Mouse (Mus musculus) heart, adult 18-20 months (tissue): Measurements from ENCODE around the gene Ncoa4. TPM values are rescaled to one million over a fixed set of nuclear protein-coding genes. Genes with fewer than 3 reads are reported as not detected.

ENCODE experiments used
- DNase-seq, 2 experiments: peaks; one replicate each; pipeline ENCODE4 v3.0.0; 2021 to 2022; ENCODE audit warnings: mixed read lengths in 1 of 2
- total RNA-seq, 2 experiments: library from RNA; stranded (reverse); gene quantifications; 2 replicates each; pipeline ENCODE4 v1.2.3; 2021

The Ncoa4 gene
- total RNA-seq, 2 experiments from 2014 or later: 146 to 149 TPM

DNA sequence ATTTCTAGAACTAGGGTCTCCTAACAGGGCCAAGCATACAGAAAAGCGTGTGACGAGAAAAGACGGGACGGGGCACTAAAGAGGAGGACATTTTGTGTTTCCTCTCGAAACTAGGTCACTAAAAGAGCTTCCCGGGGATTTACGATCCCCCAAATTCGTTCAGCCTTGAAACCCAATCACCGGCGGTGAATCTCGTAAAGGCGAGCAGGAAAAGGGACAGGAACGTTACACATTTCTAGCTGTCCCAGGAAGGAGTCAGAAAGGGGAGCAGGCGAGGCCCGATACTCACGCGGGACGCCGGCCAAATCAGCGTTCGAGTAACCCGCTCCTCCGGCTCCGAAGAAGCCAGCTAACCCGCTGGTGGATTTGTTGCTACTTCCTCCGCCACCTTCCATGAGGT lies 41.7 kb downstream of the Ncoa4 start:
- no peak for DNase-seq

DNA sequence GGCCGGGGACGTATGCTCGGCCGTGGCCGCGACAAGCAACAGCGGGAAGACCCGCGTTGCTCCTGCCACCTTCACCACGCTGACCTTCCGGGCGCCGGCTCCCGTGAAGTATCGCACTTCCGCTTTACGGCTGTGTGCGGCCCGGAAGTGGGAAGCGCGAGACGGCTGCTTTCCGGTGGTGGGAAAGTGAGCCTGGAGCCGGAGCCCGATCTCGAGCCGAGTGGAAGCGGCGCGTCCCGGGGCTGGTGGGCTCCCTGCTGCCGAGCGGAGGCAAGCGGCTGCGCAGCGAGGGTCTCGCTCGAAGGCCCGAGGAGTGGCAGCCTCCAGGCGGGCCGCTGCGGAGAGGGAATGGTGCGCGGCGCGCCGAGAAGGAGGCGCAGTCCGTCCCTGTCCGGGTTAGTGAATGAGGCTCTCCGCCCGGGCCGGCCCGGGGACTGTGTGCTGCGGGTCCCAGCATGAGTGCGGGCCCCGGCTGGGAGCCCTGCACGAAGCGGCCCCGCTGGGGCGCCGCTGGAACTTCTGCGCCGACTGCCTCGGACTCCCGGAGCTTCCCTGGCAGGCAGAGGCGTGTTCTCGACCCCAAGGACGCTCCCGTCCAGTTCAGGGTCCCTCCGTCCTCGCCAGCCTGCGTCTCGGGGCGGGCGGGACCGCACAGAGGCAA lies 42.3 kb downstream of the Ncoa4 start, which contains the start of the genes Timm23 and Parg:
Gene Timm23 (minus strand): TSS at position 108 of the 661 bp plus-strand sequence.
Gene Parg (plus strand): TSS at position 159 of the 661 bp plus-strand sequence.
- DNase-seq: peak; percentile 92 to 93

DNA sequence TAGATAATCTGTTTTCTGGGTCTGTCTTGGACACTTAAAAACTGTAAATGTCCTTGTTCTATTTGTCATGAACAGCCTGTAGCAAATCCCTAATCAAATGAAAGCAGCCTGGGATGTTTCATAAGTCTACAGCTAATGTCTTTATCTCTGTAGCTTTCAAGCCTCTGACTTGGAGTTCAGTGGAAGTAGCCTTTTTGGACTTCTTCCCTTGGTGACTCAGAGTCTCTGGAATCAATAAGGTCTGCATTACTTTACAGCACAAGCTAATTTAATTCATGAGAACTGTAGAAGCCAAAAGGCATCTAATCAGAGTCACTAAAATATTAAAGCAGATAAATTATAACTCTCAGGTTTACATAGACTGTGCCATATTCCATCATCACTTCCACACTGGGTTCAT lies 66.9 kb downstream of the Ncoa4 start:
- DNase-seq: peak in 1 of 2 experiments; percentile 15

DNA sequence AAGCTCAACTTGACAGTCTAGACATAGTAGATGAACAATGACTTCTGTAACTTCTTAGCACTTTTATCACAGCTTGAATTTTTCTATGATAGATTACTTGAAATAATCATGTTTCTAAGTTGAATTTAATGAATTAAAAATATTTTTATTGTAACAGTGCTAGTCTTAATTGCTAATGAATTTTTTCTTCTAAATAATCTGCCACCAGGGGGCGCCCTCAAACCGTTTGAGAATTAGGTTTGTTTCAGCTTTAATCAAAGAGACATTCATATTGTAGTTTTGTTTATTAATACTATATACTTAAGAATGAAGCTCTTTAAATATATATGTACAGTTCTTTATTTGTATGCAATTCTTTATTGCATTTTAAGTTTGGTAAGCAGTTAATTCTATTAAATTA lies 69.3 kb downstream of the Ncoa4 start:
- peak; percentile 16 to 84 for DNase-seq

Other genes with a start within 250 kb of the Ncoa4 start
- 10 to 100 TPM; 13.5 to 14.5 TPM for gene Galnt15, start 130.9 kb upstream of the Ncoa4 start, total RNA-seq
- gene Oxnad1, start 74.5 kb upstream of the Ncoa4 start, total RNA-seq: 10 to 100 TPM; 53.0 to 54.7 TPM
- gene Dph3, start 74.1 kb upstream of the Ncoa4 start, total RNA-seq: 10 to 100 TPM; 89.0 to 90.5 TPM
- gene Msmb, start 17.8 kb upstream of the Ncoa4 start, total RNA-seq: not detected
- gene Timm23, start 42.0 kb downstream of the Ncoa4 start, total RNA-seq: 100 to 1,000 TPM; 205 to 217 TPM
- 10 to 100 TPM; 17.0 to 18.5 TPM for gene Parg, start 42.1 kb downstream of the Ncoa4 start, total RNA-seq
- 10 to 100 TPM; 70.4 to 86.7 TPM for gene Ogdhl, start 162.2 kb downstream of the Ncoa4 start, total RNA-seq
- not detected for gene 1700024G13Rik, start 228.5 kb downstream of the Ncoa4 start, total RNA-seq